Mouse (Mus musculus): Measurements from ENCODE around the gene Slit3. TPM values are rescaled to one million over a fixed set of nuclear protein-coding genes. Genes with fewer than 3 reads are reported as not detected.

The Slit3 gene
- polyA plus RNA-seq, 1 experiment from 2014 or later, result 3.5 TPM

GRCm38 (mm10) chr11:35087454-35087853 lies 33.6 kb upstream of the Slit3 start:
- Histone ChIP-seq H3K4me1 (ENCODE audit: control insufficient read depth, insufficient read depth, low read length) (no peaks in the 10 kb centered on the region), H3K9ac (replicated peaks; ENCODE audit: low read length) (no peak overlapping the region), H3K4me3 (replicated peaks; ENCODE audit: low read depth, low read length) (no peak overlapping the region), H3K27ac (replicated peaks; ENCODE audit: low read depth, low read length) (no peak overlapping the region), H3K4me2 (ENCODE audit: low read length) (no peak overlapping the region), H3K36me3 (ENCODE audit: control insufficient read depth, insufficient read depth, low read length) (no peaks in the 10 kb centered on the region), H3K27me3 (ENCODE audit: control insufficient read depth, insufficient read depth, low read length) (no peaks in the 10 kb centered on the region), H3K9me3 (ENCODE audit: control insufficient read depth, low read length) (no peaks in the 10 kb centered on the region)
- no peak for ATAC-seq (ENCODE audit: low FRiP score, low TSS enrichment)
- no peak for DNase-seq
- WGBS, result 76% methylated on average over 2 of the region's 2 CpGs

GRCm38 (mm10) chr11:35088136-35088535 lies 32.9 kb upstream of the Slit3 start:
- 79% methylated on average over 1 of the region's 1 CpGs for WGBS
- DNase-seq (no peak), ATAC-seq (ENCODE audit: low FRiP score, low TSS enrichment) (no peak)
- no peak overlapping the region for H3K9ac ChIP-seq (replicated peaks; ENCODE audit: low read length)
- no peaks in the 10 kb centered on the region for H3K4me1 ChIP-seq (ENCODE audit: control insufficient read depth, insufficient read depth, low read length)
- no peaks in the 10 kb centered on the region for H3K9me3 ChIP-seq (ENCODE audit: control insufficient read depth, low read length)
- H3K27me3 ChIP-seq (ENCODE audit: control insufficient read depth, insufficient read depth, low read length), result no peaks in the 10 kb centered on the region
- no peak overlapping the region for H3K27ac ChIP-seq (replicated peaks; ENCODE audit: low read depth, low read length)
- no peaks in the 10 kb centered on the region for H3K36me3 ChIP-seq (ENCODE audit: control insufficient read depth, insufficient read depth, low read length)
- no peak overlapping the region for H3K4me2 ChIP-seq (ENCODE audit: low read length)
- no peak overlapping the region for H3K4me3 ChIP-seq (replicated peaks; ENCODE audit: low read depth, low read length)

DNA sequence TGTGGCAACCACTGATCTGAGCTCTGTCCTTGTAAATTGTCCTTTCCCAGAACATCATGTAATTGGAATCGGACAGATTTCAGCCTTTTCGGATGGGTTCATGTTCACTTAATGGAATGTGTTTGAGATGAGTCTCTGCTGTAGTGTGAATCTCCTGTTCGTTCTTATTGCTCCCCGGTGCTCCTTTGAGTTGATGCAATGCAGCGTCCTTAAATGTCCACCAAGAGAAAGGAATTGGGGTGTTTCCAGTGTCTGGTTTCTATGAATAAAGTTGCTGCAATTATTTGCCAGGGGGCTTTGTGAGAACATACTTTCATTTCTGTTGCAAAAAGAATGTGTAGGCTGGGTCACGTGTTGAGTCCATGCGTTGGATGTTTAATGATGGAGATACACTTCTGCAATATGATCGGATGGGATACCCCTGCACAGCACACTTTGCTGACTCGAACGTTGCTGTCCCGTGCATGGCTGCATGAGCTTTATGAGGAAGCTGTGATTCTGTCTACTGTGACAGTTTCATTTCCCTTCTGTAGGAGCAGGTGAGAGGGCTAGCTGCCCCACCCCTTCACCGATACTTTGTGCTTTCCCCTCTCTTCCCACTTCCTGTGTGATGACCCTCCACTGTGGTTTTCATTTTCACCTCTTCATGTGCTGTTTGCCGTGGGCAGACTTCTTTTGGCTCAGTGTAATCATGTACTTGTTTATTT lies 30.2 kb upstream of the Slit3 start:
- 93% methylated on average over 13 of the region's 13 CpGs for WGBS
- no peak for DNase-seq
- Histone ChIP-seq H3K4me3 (replicated peaks; ENCODE audit: low read depth, low read length) (no peak overlapping the region), H3K9me3 (ENCODE audit: control insufficient read depth, low read length) (no peaks in the 10 kb centered on the region), H3K36me3 (ENCODE audit: control insufficient read depth, insufficient read depth, low read length) (no peaks in the 10 kb centered on the region), H3K27me3 (ENCODE audit: control insufficient read depth, insufficient read depth, low read length) (no peaks in the 10 kb centered on the region), H3K4me2 (ENCODE audit: low read length) (no peak overlapping the region), H3K27ac (replicated peaks; ENCODE audit: low read depth, low read length) (no peak overlapping the region), H3K9ac (replicated peaks; ENCODE audit: low read length) (no peak overlapping the region), H3K4me1 (ENCODE audit: control insufficient read depth, insufficient read depth, low read length) (no peaks in the 10 kb centered on the region)
- ATAC-seq (ENCODE audit: low FRiP score, low TSS enrichment), result no peak

DNA sequence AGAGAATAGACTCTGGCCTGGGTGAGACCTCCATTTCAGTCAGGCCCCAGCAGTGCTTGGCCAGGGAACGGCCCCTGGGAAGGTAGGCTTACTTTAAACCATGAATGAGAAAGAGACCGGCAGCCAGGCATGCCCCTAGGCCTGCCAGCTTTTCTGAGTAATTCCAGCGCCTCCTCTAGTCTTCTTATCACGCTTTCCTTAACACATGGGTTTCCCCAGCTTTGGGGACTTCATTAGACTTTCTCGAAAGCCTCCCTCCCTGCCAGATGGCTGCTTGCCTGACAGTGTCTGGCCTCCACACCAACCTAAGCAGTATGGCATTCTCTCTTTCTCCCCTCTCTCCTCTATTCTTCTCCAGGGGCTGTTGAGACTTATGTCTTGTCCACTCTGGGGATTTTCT lies 24.5 kb upstream of the Slit3 start:
- Histone ChIP-seq H3K4me2 (ENCODE audit: low read length) (no peak overlapping the region), H3K9me3 (ENCODE audit: control insufficient read depth, low read length) (no peaks in the 10 kb centered on the region), H3K9ac (replicated peaks; ENCODE audit: low read length) (no peak overlapping the region), H3K4me3 (replicated peaks; ENCODE audit: low read depth, low read length) (no peak overlapping the region), H3K4me1 (ENCODE audit: control insufficient read depth, insufficient read depth, low read length) (no peaks in the 10 kb centered on the region), H3K27me3 (ENCODE audit: control insufficient read depth, insufficient read depth, low read length) (no peaks in the 10 kb centered on the region), H3K36me3 (ENCODE audit: control insufficient read depth, insufficient read depth, low read length) (no peaks in the 10 kb centered on the region), H3K27ac (replicated peaks; ENCODE audit: low read depth, low read length) (no peak overlapping the region)
- DNase-seq, result peak; percentile 20
- 58% methylated on average over 5 of the region's 5 CpGs for WGBS
- ATAC-seq (ENCODE audit: low FRiP score, low TSS enrichment), result no peak

DNA sequence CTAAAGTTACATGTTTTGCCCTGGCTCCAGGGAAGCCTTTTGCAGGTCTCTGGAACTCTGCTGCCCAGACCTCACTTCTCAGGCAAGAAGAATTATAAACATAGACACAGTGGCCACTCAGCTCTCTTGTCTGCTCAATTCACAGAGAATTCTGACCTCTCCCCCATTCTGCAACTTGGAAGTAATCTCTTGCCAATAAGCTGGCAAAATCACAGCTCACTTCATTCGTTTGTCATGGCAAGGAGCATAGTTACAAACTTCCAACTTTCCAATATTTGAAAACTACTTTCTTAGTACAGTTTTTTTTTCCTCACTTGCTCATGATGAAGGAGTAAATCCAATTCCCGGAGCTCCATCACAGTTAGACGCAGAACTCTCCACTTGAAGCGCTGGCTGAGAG lies 11.2 kb upstream of the Slit3 start:
- DNase-seq, result no peak
- no peaks in the 10 kb centered on the region for H3K36me3 ChIP-seq (ENCODE audit: control insufficient read depth, insufficient read depth, low read length)
- no peak overlapping the region for H3K9ac ChIP-seq (replicated peaks; ENCODE audit: low read length)
- no peaks in the 10 kb centered on the region for H3K4me1 ChIP-seq (ENCODE audit: control insufficient read depth, insufficient read depth, low read length)
- H3K4me3 ChIP-seq (replicated peaks; ENCODE audit: low read depth, low read length), result no peak overlapping the region
- no peak for ATAC-seq (ENCODE audit: low FRiP score, low TSS enrichment)
- H3K27me3 ChIP-seq (ENCODE audit: control insufficient read depth, insufficient read depth, low read length), result no peaks in the 10 kb centered on the region
- no peaks in the 10 kb centered on the region for H3K9me3 ChIP-seq (ENCODE audit: control insufficient read depth, low read length)
- 78% methylated on average over 4 of the region's 4 CpGs for WGBS
- H3K27ac ChIP-seq (replicated peaks; ENCODE audit: low read depth, low read length), result no peak overlapping the region
- no peak overlapping the region for H3K4me2 ChIP-seq (ENCODE audit: low read length)

- H3K4me2 ChIP-seq (ENCODE audit: low read length), result no peak overlapping the region
- no peaks in the 10 kb centered on the region for H3K36me3 ChIP-seq (ENCODE audit: control insufficient read depth, insufficient read depth, low read length)
- no peak overlapping the region for H3K9ac ChIP-seq (replicated peaks; ENCODE audit: low read length)
- H3K27me3 ChIP-seq (ENCODE audit: control insufficient read depth, insufficient read depth, low read length), result no peaks in the 10 kb centered on the region
- ATAC-seq (ENCODE audit: low FRiP score, low TSS enrichment) (no peak), DNase-seq (no peak)
- no peak overlapping the region for H3K4me3 ChIP-seq (replicated peaks; ENCODE audit: low read depth, low read length)
- H3K4me1 ChIP-seq (ENCODE audit: control insufficient read depth, insufficient read depth, low read length), result no peaks in the 10 kb centered on the region
- 43% methylated on average over 2 of the region's 2 CpGs for WGBS
- H3K27ac ChIP-seq (replicated peaks; ENCODE audit: low read depth, low read length), result no peak overlapping the region
- H3K9me3 ChIP-seq (ENCODE audit: control insufficient read depth, low read length), result no peaks in the 10 kb centered on the region
These were observed 10.2 kb upstream of the Slit3 start for GRCm38 (mm10) chr11:35110784-35111183.

DNA sequence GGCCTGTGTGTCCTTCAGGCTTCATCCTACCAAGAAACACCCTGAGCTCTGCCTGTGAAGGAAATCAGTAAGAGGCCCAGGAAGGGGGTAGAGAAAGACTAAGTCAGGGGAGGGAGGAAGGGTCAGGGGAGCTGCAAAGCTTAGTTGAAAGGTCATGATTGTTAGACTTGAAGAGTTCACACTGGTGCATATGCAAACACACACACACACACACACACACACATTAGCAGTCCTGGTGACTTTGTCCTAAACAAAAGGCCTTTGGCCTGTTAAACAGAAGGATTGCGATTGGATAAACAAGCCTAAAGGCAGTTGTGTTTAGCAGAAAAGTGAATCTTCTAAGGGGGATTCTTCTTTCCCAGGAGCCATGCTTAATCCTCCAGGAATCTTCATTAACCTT lies 7.7 kb upstream of the Slit3 start:
- no peaks in the 10 kb centered on the region for H3K36me3 ChIP-seq (ENCODE audit: control insufficient read depth, insufficient read depth, low read length)
- no peak for DNase-seq
- H3K9me3 ChIP-seq (ENCODE audit: control insufficient read depth, low read length), result no peaks in the 10 kb centered on the region
- no peak overlapping the region for H3K4me3 ChIP-seq (replicated peaks; ENCODE audit: low read depth, low read length)
- ATAC-seq (ENCODE audit: low FRiP score, low TSS enrichment), result no peak
- 31% methylated on average over 1 of the region's 1 CpGs for WGBS
- H3K27ac ChIP-seq (replicated peaks; ENCODE audit: low read depth, low read length), result no peak overlapping the region
- H3K9ac ChIP-seq (replicated peaks; ENCODE audit: low read length), result no peak overlapping the region
- no peak overlapping the region for H3K4me2 ChIP-seq (ENCODE audit: low read length)
- H3K27me3 ChIP-seq (ENCODE audit: control insufficient read depth, insufficient read depth, low read length), result 0 out of 2 replicates have a peak, but pooled peaks cover under 1% of the 10 kb centered on the region
- no peaks in the 10 kb centered on the region for H3K4me1 ChIP-seq (ENCODE audit: control insufficient read depth, insufficient read depth, low read length)

- H3K27ac ChIP-seq (replicated peaks; ENCODE audit: low read depth, low read length), result no peak overlapping the region
- H3K9me3 ChIP-seq (ENCODE audit: control insufficient read depth, low read length), result no peaks in the 10 kb centered on the region
- ATAC-seq (ENCODE audit: low FRiP score, low TSS enrichment) (no peak), DNase-seq (no peak)
- no peak overlapping the region for H3K9ac ChIP-seq (replicated peaks; ENCODE audit: low read length)
- WGBS, result 34% methylated on average over 3 of the region's 3 CpGs
- no peaks in the 10 kb centered on the region for H3K36me3 ChIP-seq (ENCODE audit: control insufficient read depth, insufficient read depth, low read length)
- peaks cover 26% of the 10 kb centered on the region for H3K27me3 ChIP-seq (ENCODE audit: control insufficient read depth, insufficient read depth, low read length)
- H3K4me3 ChIP-seq (replicated peaks; ENCODE audit: low read depth, low read length), result no peak overlapping the region
- peaks cover 10% of the 10 kb centered on the region; the same call in 1 of the 2 replicates for H3K4me1 ChIP-seq (ENCODE audit: control insufficient read depth, insufficient read depth, low read length)
- no peak overlapping the region for H3K4me2 ChIP-seq (ENCODE audit: low read length)
These were observed 4.6 kb upstream of the Slit3 start for GRCm38 (mm10) chr11:35116436-35116835.

DNA sequence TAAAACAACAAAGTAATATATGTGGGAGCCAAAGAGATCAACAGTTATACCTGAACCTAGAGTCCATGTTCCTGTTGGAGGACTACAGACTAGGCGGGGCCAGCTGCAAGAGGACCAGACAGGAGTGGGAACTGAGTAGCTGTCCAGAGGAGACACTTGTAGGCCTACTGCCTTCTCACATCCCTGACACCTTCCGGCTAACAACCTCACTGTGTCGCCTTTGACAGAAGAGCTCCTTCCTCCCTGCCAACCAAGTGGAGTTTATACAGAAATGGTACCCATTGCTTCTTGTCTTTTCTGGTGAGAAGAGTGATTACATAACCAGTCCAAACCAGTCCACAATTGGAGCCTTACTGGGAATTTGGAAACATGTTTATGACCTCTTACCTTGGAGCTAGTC lies 3.2 kb upstream of the Slit3 start:
- no peak for DNase-seq
- Histone ChIP-seq H3K27ac (replicated peaks; ENCODE audit: low read depth, low read length) (no peak overlapping the region), H3K36me3 (ENCODE audit: control insufficient read depth, insufficient read depth, low read length) (no peaks in the 10 kb centered on the region), H3K4me2 (ENCODE audit: low read length) (no peak overlapping the region), H3K9me3 (ENCODE audit: control insufficient read depth, low read length) (no peaks in the 10 kb centered on the region), H3K27me3 (ENCODE audit: control insufficient read depth, insufficient read depth, low read length) (peaks cover 40% of the 10 kb centered on the region), H3K4me3 (replicated peaks; ENCODE audit: low read depth, low read length) (no peak overlapping the region), H3K9ac (replicated peaks; ENCODE audit: low read length) (no peak overlapping the region), H3K4me1 (ENCODE audit: control insufficient read depth, insufficient read depth, low read length) (peaks cover 14% of the 10 kb centered on the region; the same call in 1 of the 2 replicates)
- ATAC-seq (ENCODE audit: low FRiP score, low TSS enrichment), result no peak
- WGBS, result 87% methylated on average over 3 of the region's 3 CpGs

Measured in midbrain, embryonic 14.5 days (tissue).